Mouse (Mus musculus): ENCODE data around the gene Ube2j2.

- TF ChIP-seq GATA1 (IDR thresholded peaks at IDR 0.05; ENCODE audit: borderline replicate concordance, low read length): no peak
- TF ChIP-seq CTCF (IDR thresholded peaks at IDR 0.05; ENCODE audit: low read depth, low read length): peak; percentile 17; the same call in 1 of the 2 replicates
- no peak for TF ChIP-seq POLR2AphosphoS5 (IDR thresholded peaks at IDR 0.05; ENCODE audit: insufficient replicate concordance, low read depth, low read length)
- no peak for TF ChIP-seq TAL1 (conservative IDR thresholded peaks at IDR 0.05; ENCODE audit: low read depth, low read length)
- no peak for TF ChIP-seq GATA2 (IDR thresholded peaks at IDR 0.05; ENCODE audit: borderline replicate concordance, low read depth, low read length)
Measured at GRCm38 (mm10) chr4:155904318-155905102, 39.1 kb upstream of the Ube2j2 start.
